Mouse (Mus musculus): Measurements from ENCODE around the gene Faim2. TPM values are rescaled to one million over a fixed set of nuclear protein-coding genes. Genes with fewer than 3 reads are reported as not detected.

The Faim2 gene
- total and polyA plus RNA-seq, 3 experiments, result 0.33 TPM; not detected in 2

GRCm38 (mm10) chr15:99469067-99469466, 58.9 kb downstream of the Faim2 start:
- H3K27me3 ChIP-seq (ENCODE audit: insufficient read depth, low read length), result peaks cover 3% of the 10 kb centered on the region; the same call in 1 of the 2 replicates
- ATAC-seq (ENCODE audit: extremely low read depth, insufficient number of reproducible peaks, low FRiP score, poor library complexity, severe bottlenecking), result no peak
- H3K36me3 ChIP-seq (replicated peaks), result peaks cover 40% of the 10 kb centered on the region
- peaks cover 20% of the 10 kb centered on the region for H3K4me1 ChIP-seq (ENCODE audit: insufficient read depth, low read depth, low read length)
- no peaks in the 10 kb centered on the region for H3K9me3 ChIP-seq (replicated peaks)
- TF ChIP-seq GATA2 (IDR thresholded peaks at IDR 0.05; ENCODE audit: borderline replicate concordance, low read depth, low read length) (no peak), CTCF (IDR thresholded peaks at IDR 0.05; ENCODE audit: low read depth, low read length) (peak; percentile 68), POLR2AphosphoS5 (IDR thresholded peaks at IDR 0.05; ENCODE audit: insufficient replicate concordance, low read depth, low read length) (no peak), GATA1 (IDR thresholded peaks at IDR 0.05; ENCODE audit: borderline replicate concordance, low read length) (no peak), TAL1 (conservative IDR thresholded peaks at IDR 0.05; ENCODE audit: low read depth, low read length) (no peak)
- H3K4me3 ChIP-seq (ENCODE audit: low read depth, low read length), result no peak overlapping the region
- DNase-seq (ENCODE audit: low spot score), result no peak

GRCm38 (mm10) chr15:99463194-99463593, 64.8 kb downstream of the Faim2 start:
- Histone ChIP-seq H3K4me1 (ENCODE audit: insufficient read depth, low read depth, low read length) (peaks cover 11% of the 10 kb centered on the region), H3K36me3 (replicated peaks) (peaks cover 6% of the 10 kb centered on the region), H3K9me3 (replicated peaks) (no peaks in the 10 kb centered on the region), H3K27me3 (ENCODE audit: insufficient read depth, low read length) (peaks cover 3% of the 10 kb centered on the region; the same call in 1 of the 2 replicates), H3K4me3 (ENCODE audit: low read depth, low read length) (no peak overlapping the region)
- TF ChIP-seq TAL1 (conservative IDR thresholded peaks at IDR 0.05; ENCODE audit: low read depth, low read length) (no peak), CTCF (IDR thresholded peaks at IDR 0.05; ENCODE audit: low read depth, low read length) (no peak), GATA1 (IDR thresholded peaks at IDR 0.05; ENCODE audit: borderline replicate concordance, low read length) (no peak), POLR2AphosphoS5 (IDR thresholded peaks at IDR 0.05; ENCODE audit: insufficient replicate concordance, low read depth, low read length) (no peak), GATA2 (IDR thresholded peaks at IDR 0.05; ENCODE audit: borderline replicate concordance, low read depth, low read length) (no peak)
- no peak for ATAC-seq (ENCODE audit: extremely low read depth, insufficient number of reproducible peaks, low FRiP score, poor library complexity, severe bottlenecking)
- DNase-seq (ENCODE audit: low spot score), result no peak

GRCm38 (mm10) chr15:99457606-99458401, 70.2 kb downstream of the Faim2 start, which contains the start of gene Nckap5l:
Nckap5l (minus strand) TSS chr15:99457748.
- ATAC-seq (ENCODE audit: extremely low read depth, insufficient number of reproducible peaks, low FRiP score, poor library complexity, severe bottlenecking), result peak; percentile 98
- no peaks in the 10 kb centered on the region for H3K9me3 ChIP-seq (replicated peaks)
- TF ChIP-seq GATA2 (IDR thresholded peaks at IDR 0.05; ENCODE audit: borderline replicate concordance, low read depth, low read length) (no peak), POLR2AphosphoS5 (IDR thresholded peaks at IDR 0.05; ENCODE audit: insufficient replicate concordance, low read depth, low read length) (no peak), GATA1 (IDR thresholded peaks at IDR 0.05; ENCODE audit: borderline replicate concordance, low read length) (no peak), CTCF (IDR thresholded peaks at IDR 0.05; ENCODE audit: low read depth, low read length) (no peak), TAL1 (conservative IDR thresholded peaks at IDR 0.05; ENCODE audit: low read depth, low read length) (no peak)
- H3K4me1 ChIP-seq (ENCODE audit: insufficient read depth, low read depth, low read length), result peaks cover 31% of the 10 kb centered on the region
- H3K27me3 ChIP-seq (ENCODE audit: insufficient read depth, low read length), result peaks cover 20% of the 10 kb centered on the region
- peak within 1 kb of the TSS; percentile 77 for H3K4me3 ChIP-seq (ENCODE audit: low read depth, low read length)
- DNase-seq (ENCODE audit: low spot score), result peak; percentile 97
- H3K36me3 ChIP-seq (replicated peaks), result peaks cover 15% of the 10 kb centered on the region

- Histone ChIP-seq H3K27me3 (ENCODE audit: insufficient read depth, low read length) (peaks cover 20% of the 10 kb centered on the region), H3K4me3 (ENCODE audit: low read depth, low read length) (peak overlapping the region; percentile 77), H3K9me3 (replicated peaks) (no peaks in the 10 kb centered on the region), H3K36me3 (replicated peaks) (peaks cover 15% of the 10 kb centered on the region), H3K4me1 (ENCODE audit: insufficient read depth, low read depth, low read length) (peaks cover 31% of the 10 kb centered on the region)
- peak; percentile 39 for DNase-seq (ENCODE audit: low spot score)
- no peak for TF ChIP-seq GATA1 (IDR thresholded peaks at IDR 0.05; ENCODE audit: borderline replicate concordance, low read length)
- no peak for TF ChIP-seq GATA2 (IDR thresholded peaks at IDR 0.05; ENCODE audit: borderline replicate concordance, low read depth, low read length)
- TF ChIP-seq POLR2AphosphoS5 (IDR thresholded peaks at IDR 0.05; ENCODE audit: insufficient replicate concordance, low read depth, low read length), result no peak
- TF ChIP-seq CTCF (IDR thresholded peaks at IDR 0.05; ENCODE audit: low read depth, low read length), result no peak
- no peak for TF ChIP-seq TAL1 (conservative IDR thresholded peaks at IDR 0.05; ENCODE audit: low read depth, low read length)
- ATAC-seq (ENCODE audit: extremely low read depth, insufficient number of reproducible peaks, low FRiP score, poor library complexity, severe bottlenecking), result no peak
Measured at GRCm38 (mm10) chr15:99456963-99457605, 70.9 kb downstream of the Faim2 start.

- TF ChIP-seq POLR2AphosphoS5 (IDR thresholded peaks at IDR 0.05; ENCODE audit: insufficient replicate concordance, low read depth, low read length) (no peak), TAL1 (conservative IDR thresholded peaks at IDR 0.05; ENCODE audit: low read depth, low read length) (no peak), CTCF (IDR thresholded peaks at IDR 0.05; ENCODE audit: low read depth, low read length) (no peak), GATA1 (IDR thresholded peaks at IDR 0.05; ENCODE audit: borderline replicate concordance, low read length) (no peak)
- peaks cover 15% of the 10 kb centered on the region for H3K36me3 ChIP-seq (replicated peaks)
- H3K9me3 ChIP-seq (replicated peaks), result no peaks in the 10 kb centered on the region
- DNase-seq (ENCODE audit: low spot score) (no peak), ATAC-seq (ENCODE audit: extremely low read depth, insufficient number of reproducible peaks, low FRiP score, poor library complexity, severe bottlenecking) (no peak)
- H3K4me1 ChIP-seq (ENCODE audit: insufficient read depth, low read depth, low read length), result peaks cover 31% of the 10 kb centered on the region
- H3K27me3 ChIP-seq (ENCODE audit: insufficient read depth, low read length), result peaks cover 20% of the 10 kb centered on the region
- peak overlapping the region; percentile 77; the same call in 1 of the 2 replicates for H3K4me3 ChIP-seq (ENCODE audit: low read depth, low read length)
Measured at GRCm38 (mm10) chr15:99456338-99456962, 71.5 kb downstream of the Faim2 start.

- peaks cover 15% of the 10 kb centered on the region for H3K36me3 ChIP-seq (replicated peaks)
- peaks cover 20% of the 10 kb centered on the region for H3K27me3 ChIP-seq (ENCODE audit: insufficient read depth, low read length)
- peaks cover 31% of the 10 kb centered on the region for H3K4me1 ChIP-seq (ENCODE audit: insufficient read depth, low read depth, low read length)
- ATAC-seq (ENCODE audit: extremely low read depth, insufficient number of reproducible peaks, low FRiP score, poor library complexity, severe bottlenecking), result no peak
- TF ChIP-seq CTCF (IDR thresholded peaks at IDR 0.05; ENCODE audit: low read depth, low read length) (no peak), GATA2 (IDR thresholded peaks at IDR 0.05; ENCODE audit: borderline replicate concordance, low read depth, low read length) (no peak), TAL1 (conservative IDR thresholded peaks at IDR 0.05; ENCODE audit: low read depth, low read length) (no peak), GATA1 (IDR thresholded peaks at IDR 0.05; ENCODE audit: borderline replicate concordance, low read length) (no peak)
- DNase-seq (ENCODE audit: low spot score), result no peak
- no peaks in the 10 kb centered on the region for H3K9me3 ChIP-seq (replicated peaks)
- no peak overlapping the region for H3K4me3 ChIP-seq (ENCODE audit: low read depth, low read length)
Measured at GRCm38 (mm10) chr15:99455415-99455814, 72.5 kb downstream of the Faim2 start.
